Mouse (Mus musculus) testis, adult 2 months (tissue): ENCODE measurements around the gene Slc5a10.

Experiments
- CTCF ChIP-seq: fragments of 200-500 bp; IDR thresholded peaks from 2 replicates; pipeline ENCODE4 v1.5.1; 2012; ENCODE audit warnings: low read depth, mild to moderate bottlenecking, inconsistent platforms, low read length, moderate library complexity; ENCODE audit not compliant: control insufficient read depth, insufficient read depth, insufficient replicate concordance
- POLR2A ChIP-seq: fragments of 200-500 bp; IDR thresholded peaks from 2 replicates; pipeline ENCODE4 v1.6.1; 2012; ENCODE audit warnings: low read depth, mild to moderate bottlenecking, inconsistent platforms, low read length, moderate library complexity; ENCODE audit not compliant: control insufficient read depth

- TF ChIP-seq CTCF (no peak), POLR2A (no peak)
These were observed 71.5 kb downstream of the Slc5a10 start for GRCm38 (mm10) chr11:61649163-61649580.
